Mouse (Mus musculus): ENCODE results near the gene Ndrg2. TPM values are rescaled to one million over a fixed set of nuclear protein-coding genes. Genes with fewer than 3 reads are reported as not detected.
"Not testable (repeated sequence)": the region's sequence is repeated elsewhere in the genome, so short reads cannot be mapped to it uniquely, and the experiment has no call there.

Gene Ndrg2
- total RNA-seq (2021): 226 and 243 TPM in 2 replicates
- long read RNA-seq, transcript Ndrg2-201 (16 exons, 2,099 nt): major isoform, 472 of 933 reads
- long read RNA-seq, transcript Ndrg2-202 (15 exons, 2,103 nt): minor isoform, 81 of 933 reads
- long read RNA-seq, partial matches to known transcripts: 130 of 933 reads
- long read RNA-seq, other reads (novel, unspliced or antisense): 250 of 933 reads

- peak; percentile 70 for DNase-seq
These were observed at the start of gene Ndrg2 for GRCm38 (mm10) chr14:51913960-51914762. Ndrg2 (minus strand) TSS chr14:51914158.

- DNase-seq: no peak
These were observed 46.4 kb upstream of the Ndrg2 start for GRCm38 (mm10) chr14:51960316-51960715.

- no peak for DNase-seq
These were observed 29.4 kb upstream of the Ndrg2 start for GRCm38 (mm10) chr14:51943336-51943735.

GRCm38 (mm10) chr14:51942236-51942635 is 28.3 kb upstream of the Ndrg2 start:
- no peak for DNase-seq

- DNase-seq: no peak
These were observed 27.6 kb upstream of the Ndrg2 start for GRCm38 (mm10) chr14:51941577-51941976.

GRCm38 (mm10) chr14:51940944-51941560 is 27.1 kb upstream of the Ndrg2 start:
- no peak for DNase-seq

- DNase-seq: no peak
These were observed 25.0 kb upstream of the Ndrg2 start for GRCm38 (mm10) chr14:51939005-51939404.

- no peak for DNase-seq
These were observed 18.4 kb upstream of the Ndrg2 start for GRCm38 (mm10) chr14:51932092-51933020.

- peak; percentile 35 for DNase-seq
These were observed 16.9 kb upstream of the Ndrg2 start for GRCm38 (mm10) chr14:51930824-51931223.

- DNase-seq: no peak
These were observed 16.0 kb upstream of the Ndrg2 start for GRCm38 (mm10) chr14:51929968-51930367.

GRCm38 (mm10) chr14:51929309-51929943 is 15.5 kb upstream of the Ndrg2 start:
- no peak for DNase-seq

GRCm38 (mm10) chr14:51926930-51927329 is 13.0 kb upstream of the Ndrg2 start:
- DNase-seq: not testable (repeated sequence)

- no peak for DNase-seq
These were observed 9.5 kb upstream of the Ndrg2 start for GRCm38 (mm10) chr14:51923492-51923891.

- DNase-seq: no peak
These were observed 9.0 kb upstream of the Ndrg2 start for GRCm38 (mm10) chr14:51922910-51923309.

GRCm38 (mm10) chr14:51922571-51922865 is 8.6 kb upstream of the Ndrg2 start, which contains the start of gene Rnase13:
Rnase13 (minus strand) TSS chr14:51922773.
- no peak for DNase-seq

GRCm38 (mm10) chr14:51921759-51922570 is 8.0 kb upstream of the Ndrg2 start:
- DNase-seq: no peak

- DNase-seq: no peak
These were observed 5.0 kb upstream of the Ndrg2 start for GRCm38 (mm10) chr14:51918966-51919365.

- DNase-seq: no peak
These were observed 4.2 kb upstream of the Ndrg2 start, which contains the start of gene Tppp2 for GRCm38 (mm10) chr14:51918125-51918524. Tppp2 (plus strand) TSS chr14:51918425.

GRCm38 (mm10) chr14:51916539-51916938 is 2.6 kb upstream of the Ndrg2 start:
- no peak for DNase-seq

- no peak for DNase-seq
These were observed 1.1 kb upstream of the Ndrg2 start for GRCm38 (mm10) chr14:51915030-51915429.
